Mouse (Mus musculus) layer of hippocampus, postnatal 36 days (tissue): ENCODE data around the gene Hormad2. TPM values are rescaled to one million over a fixed set of nuclear protein-coding genes. Genes with fewer than 3 reads are reported as not detected.

Experiments
- DNase-seq, 2 experiments: peaks; one replicate each; pipeline ENCODE4 v3.0.0; 2022
- total RNA-seq, 2 experiments: library from RNA; stranded (reverse); gene quantifications; 2 replicates each; pipeline ENCODE4 v1.2.3; 2021

Hormad2 gene
- total RNA-seq, 2 experiments from 2014 or later: 0.60 TPM; not detected in 1

GRCm38 (mm10) chr11:4340109-4340779 is 100.7 kb downstream of the Hormad2 start:
- DNase-seq: no peak

- DNase-seq: no peak
Observed at GRCm38 (mm10) chr11:4339275-4339674, 101.6 kb downstream of the Hormad2 start.

GRCm38 (mm10) chr11:4336693-4337283 is 104.1 kb downstream of the Hormad2 start:
- no peak for DNase-seq

- no peak for DNase-seq
Observed at GRCm38 (mm10) chr11:4335810-4336692, 104.9 kb downstream of the Hormad2 start.

GRCm38 (mm10) chr11:4332961-4333360 is 107.9 kb downstream of the Hormad2 start:
- no peak for DNase-seq

GRCm38 (mm10) chr11:4328188-4328587 is 112.7 kb downstream of the Hormad2 start:
- no peak for DNase-seq

GRCm38 (mm10) chr11:4323481-4323880 is 117.4 kb downstream of the Hormad2 start:
- DNase-seq: no peak

GRCm38 (mm10) chr11:4322943-4323342 is 118.0 kb downstream of the Hormad2 start:
- no peak for DNase-seq

- DNase-seq: no peak
Observed at GRCm38 (mm10) chr11:4320876-4321275, 120.0 kb downstream of the Hormad2 start.

GRCm38 (mm10) chr11:4319212-4319955 is 121.5 kb downstream of the Hormad2 start:
- no peak for DNase-seq

- DNase-seq: no peak
Observed at GRCm38 (mm10) chr11:4318011-4318410, 122.9 kb downstream of the Hormad2 start.

- DNase-seq: no peak
Observed at GRCm38 (mm10) chr11:4317287-4317686, 123.6 kb downstream of the Hormad2 start.

GRCm38 (mm10) chr11:4312180-4312579 is 128.7 kb downstream of the Hormad2 start:
- no peak for DNase-seq

GRCm38 (mm10) chr11:4310324-4310723 is 130.6 kb downstream of the Hormad2 start:
- no peak for DNase-seq

- no peak for DNase-seq
Observed at GRCm38 (mm10) chr11:4309613-4310012, 131.3 kb downstream of the Hormad2 start.

GRCm38 (mm10) chr11:4308514-4309450 is 132.1 kb downstream of the Hormad2 start:
- DNase-seq: no peak

- no peak for DNase-seq
Observed at GRCm38 (mm10) chr11:4308060-4308513, 132.8 kb downstream of the Hormad2 start.

- DNase-seq: no peak
Observed at GRCm38 (mm10) chr11:4306086-4306485, 134.8 kb downstream of the Hormad2 start.

GRCm38 (mm10) chr11:4305090-4305489 is 135.8 kb downstream of the Hormad2 start:
- no peak for DNase-seq

GRCm38 (mm10) chr11:4304203-4304602 is 136.7 kb downstream of the Hormad2 start:
- DNase-seq: no peak

- no peak for DNase-seq
Observed at GRCm38 (mm10) chr11:4303033-4303432, 137.9 kb downstream of the Hormad2 start.
